Mouse (Mus musculus): Measurements from ENCODE around the gene Zfp975. TPM values are rescaled to one million over a fixed set of nuclear protein-coding genes. Genes with fewer than 3 reads are reported as not detected.
"Not testable (repeated sequence)": the region's sequence is repeated elsewhere in the genome, so short reads cannot be mapped to it uniquely, and the experiment has no call there.

Gene Zfp975
- 0.96 to 3.6 TPM in 2 of 3 replicates, not detected in the other for total RNA-seq (2017)

GRCm38 (mm10) chr7:42692362-42693158 lies at the start of gene Zfp975:
TSS of gene Zfp975 (minus strand) at chr7:42692742.
- ATAC-seq (replicated peaks; ENCODE audit: insufficient number of reproducible peaks, low FRiP score, low TSS enrichment, poor library complexity, severe bottlenecking), result peak; percentile 79

- ATAC-seq (replicated peaks; ENCODE audit: insufficient number of reproducible peaks, low FRiP score, low TSS enrichment, poor library complexity, severe bottlenecking), result no peak
Measured at GRCm38 (mm10) chr7:42738536-42739210, 46.1 kb upstream of the Zfp975 start.

- not testable (repeated sequence) for ATAC-seq (replicated peaks; ENCODE audit: insufficient number of reproducible peaks, low FRiP score, low TSS enrichment, poor library complexity, severe bottlenecking)
Measured at GRCm38 (mm10) chr7:42726917-42727316, 34.4 kb upstream of the Zfp975 start, which contains the start of gene Gm17067. TSS of gene Gm17067 (minus strand) at chr7:42727017.

GRCm38 (mm10) chr7:42693251-42693650 lies 709 bp upstream of the Zfp975 start:
- ATAC-seq (replicated peaks; ENCODE audit: insufficient number of reproducible peaks, low FRiP score, low TSS enrichment, poor library complexity, severe bottlenecking), result not testable (repeated sequence)

GRCm38 (mm10) chr7:42680081-42680480 lies 12.5 kb downstream of the Zfp975 start:
- ATAC-seq (replicated peaks; ENCODE audit: insufficient number of reproducible peaks, low FRiP score, low TSS enrichment, poor library complexity, severe bottlenecking), result not testable (repeated sequence)

- not testable (repeated sequence) for ATAC-seq (replicated peaks; ENCODE audit: insufficient number of reproducible peaks, low FRiP score, low TSS enrichment, poor library complexity, severe bottlenecking)
Measured at GRCm38 (mm10) chr7:42679646-42680045, 12.9 kb downstream of the Zfp975 start.

GRCm38 (mm10) chr7:42660140-42660539 lies 32.4 kb downstream of the Zfp975 start:
- not testable (repeated sequence) for ATAC-seq (replicated peaks; ENCODE audit: insufficient number of reproducible peaks, low FRiP score, low TSS enrichment, poor library complexity, severe bottlenecking)

- ATAC-seq (replicated peaks; ENCODE audit: insufficient number of reproducible peaks, low FRiP score, low TSS enrichment, poor library complexity, severe bottlenecking), result not testable (repeated sequence)
Measured at GRCm38 (mm10) chr7:42655211-42655610, 37.3 kb downstream of the Zfp975 start.

- not testable (repeated sequence) for ATAC-seq (replicated peaks; ENCODE audit: insufficient number of reproducible peaks, low FRiP score, low TSS enrichment, poor library complexity, severe bottlenecking)
Measured at GRCm38 (mm10) chr7:42643120-42643620, 49.4 kb downstream of the Zfp975 start.

- ATAC-seq (replicated peaks; ENCODE audit: insufficient number of reproducible peaks, low FRiP score, low TSS enrichment, poor library complexity, severe bottlenecking), result not testable (repeated sequence)
Measured at GRCm38 (mm10) chr7:42642152-42643115, 50.1 kb downstream of the Zfp975 start, which contains the start of gene Zfp976. TSS of gene Zfp976 (minus strand) at chr7:42642588.

GRCm38 (mm10) chr7:42631031-42631430 lies 61.5 kb downstream of the Zfp975 start:
- not testable (repeated sequence) for ATAC-seq (replicated peaks; ENCODE audit: insufficient number of reproducible peaks, low FRiP score, low TSS enrichment, poor library complexity, severe bottlenecking)

Other genes with a start within 250 kb of the Zfp975 start
- gene 4933421I07Rik, start 244.6 kb downstream of the Zfp975 start, total RNA-seq (2017), result not detected in 3 replicates
- gene Zfp141, start 187.0 kb downstream of the Zfp975 start, total RNA-seq (2017), result 8.1 to 14.0 TPM (median 11.0 TPM) in 3 replicates
- not detected in 3 replicates for gene Gm21028, start 114.2 kb downstream of the Zfp975 start, total RNA-seq (2017)
- gene Zfp977, start 100.2 kb downstream of the Zfp975 start, total RNA-seq (2017), result not detected in 3 replicates
- gene Zfp976, start 50.2 kb downstream of the Zfp975 start, total RNA-seq (2017), result 0.19 TPM in 1 of 3 replicates, not detected in the others
- not detected in 3 replicates for gene Gm17067, start 34.3 kb upstream of the Zfp975 start, total RNA-seq (2017)
- not detected in 3 replicates for gene Vmn2r62, start 100.8 kb upstream of the Zfp975 start, total RNA-seq (2017)
- gene Gm2381, start 174.5 kb upstream of the Zfp975 start, total RNA-seq (2017), result not detected in 3 replicates
- not detected in 3 replicates for gene Vmn2r63, start 241.1 kb upstream of the Zfp975 start, total RNA-seq (2017)